Mouse (Mus musculus) heart, postnatal 14 days (tissue): Measurements from ENCODE around the gene BC005537. TPM values are rescaled to one million over a fixed set of nuclear protein-coding genes. Genes with fewer than 3 reads are reported as not detected.
A peak's percentile ranks its signal among the peaks of the same experiment; 100 is the strongest.
"Not testable (repeated sequence)": the region's sequence is repeated elsewhere in the genome, so short reads cannot be mapped to it uniquely, and the experiment has no call there.

ENCODE experiments used
- DNase-seq, 2 experiments: peaks; one replicate each; pipeline ENCODE4 v3.0.0; 2021 to 2022
- intact Hi-C: fragments of 180-260 bp; cut with DNase I; formaldehyde crosslinking; loops from one replicate; pipeline ENCODE4 v1.15.1; 2025
- long read RNA-seq, 2 experiments: library from polyadenylated mRNA; stranded (forward); transcript quantifications; one replicate each; pipeline ENCODE4 v2.0.0; 2021
- total RNA-seq, 2 experiments: library from RNA; stranded (reverse); gene quantifications; 2 replicates each; pipeline ENCODE4 v1.2.3; 2021

BC005537 gene
- 100 to 1,000 TPM; 138 to 142 TPM for total RNA-seq
- long read RNA-seq, experiment 1, full-length matches to known transcripts = 21 of 24 reads
- long read RNA-seq, experiment 1, partial matches to known transcripts = 1 of 24 reads
- long read RNA-seq, experiment 1, other reads (novel, unspliced or antisense) = 2 of 24 reads
- long read RNA-seq, experiment 2, full-length matches to known transcripts = 28 of 30 reads
- long read RNA-seq, experiment 2, partial matches to known transcripts = 0 of 30 reads
- long read RNA-seq, experiment 2, other reads (novel, unspliced or antisense) = 2 of 30 reads

DNA sequence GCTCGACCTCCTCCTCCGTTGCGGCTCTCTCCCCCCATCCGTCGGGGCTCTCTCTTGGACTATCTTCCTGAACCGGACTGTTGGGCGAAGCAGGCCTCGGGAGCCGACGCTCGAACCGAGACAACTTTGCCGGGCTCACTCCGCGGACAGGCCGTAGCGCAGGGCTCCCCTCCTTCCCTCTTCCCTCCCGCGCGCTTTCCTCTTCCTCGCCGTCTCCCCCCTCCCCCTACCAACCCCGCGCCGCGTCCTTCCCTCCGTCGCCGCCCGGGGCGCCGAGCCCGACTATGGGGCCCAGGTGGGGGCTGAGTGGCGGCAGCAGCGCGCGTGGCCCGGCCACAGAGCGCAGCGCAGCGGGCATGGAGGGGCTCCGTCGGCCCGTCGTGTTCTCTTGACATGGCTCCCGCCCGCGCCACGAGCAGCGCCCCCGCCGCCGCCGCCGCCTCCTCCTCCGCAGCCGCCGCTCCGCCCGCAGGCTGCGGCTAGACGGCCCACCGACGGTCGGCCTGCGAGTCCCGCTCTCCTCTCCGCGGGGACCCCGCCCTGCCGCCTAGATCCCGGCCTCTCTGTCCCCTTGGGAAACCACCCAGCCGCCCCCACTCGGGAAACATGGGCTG is at the start of gene BC005537:
TSS of gene BC005537 (plus strand) at position 350 of the 614 bp plus-strand sequence.
- peak; percentile 64 to 66 for DNase-seq
- intact Hi-C loops = loop anchor here (2.0 kb wide), 1 partner anchor 29 kb away; the partner anchor contains the start of genes Acot13 and Tdp2

DNA sequence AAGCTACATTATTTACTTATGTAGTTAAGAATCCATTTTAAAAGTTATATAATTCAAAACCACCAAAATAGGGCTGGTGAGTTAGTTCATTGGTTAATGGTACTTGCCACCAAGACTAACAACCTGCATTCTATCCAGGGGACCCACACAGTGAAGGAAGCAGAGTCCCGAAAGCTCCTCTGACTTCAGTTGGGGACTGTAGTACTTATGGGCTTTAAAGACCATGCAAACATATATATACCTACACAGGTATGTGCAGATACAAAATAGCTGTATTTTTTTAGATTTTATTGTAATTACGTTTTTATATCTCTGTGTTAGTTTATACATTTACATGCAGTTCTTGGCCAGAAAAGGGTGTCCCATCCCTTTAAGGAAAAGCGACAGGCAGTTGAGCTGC is 44.7 kb upstream of the BC005537 start:
- DNase-seq = no peak
- intact Hi-C loops = loop anchor here (5.0 kb wide), 1 partner anchor 76 kb away; the partner anchor contains the start of genes Acot13 and Tdp2

DNA sequence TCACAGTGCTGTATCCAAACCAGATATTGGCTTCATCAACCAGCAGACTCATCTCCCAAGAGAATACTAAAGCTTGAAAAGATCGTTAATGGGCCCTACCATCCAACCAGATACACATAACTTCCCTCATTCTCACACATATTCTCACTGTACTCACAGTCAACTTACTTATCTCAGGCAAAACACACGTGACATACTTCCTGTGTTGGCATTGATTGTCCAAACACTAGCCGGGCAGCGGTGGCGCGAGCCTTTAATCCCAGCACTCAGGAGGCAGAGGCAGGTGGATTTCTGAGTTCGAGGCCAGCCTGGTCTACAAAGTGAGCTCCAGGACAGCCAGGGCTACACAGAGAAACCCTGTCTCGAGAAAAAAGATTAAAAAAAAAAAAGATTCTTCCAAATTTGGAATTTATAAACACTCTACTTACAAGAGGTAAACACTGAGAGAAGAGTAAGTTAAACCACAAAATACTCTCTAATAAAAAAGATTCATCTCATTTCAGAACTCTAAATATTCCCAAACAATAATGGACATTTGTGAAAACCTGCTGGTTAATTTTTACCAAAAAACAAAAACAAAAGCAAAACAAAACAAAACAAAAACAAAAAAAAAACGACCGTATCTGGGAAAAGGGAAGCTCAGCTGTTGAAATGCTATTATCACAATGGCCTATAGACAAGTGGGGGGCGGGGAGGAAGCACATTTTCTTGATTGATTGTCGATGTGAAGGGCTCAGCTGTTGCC is 43.5 kb upstream of the BC005537 start:
- intact Hi-C loops = loop anchor here (5.0 kb wide), 1 partner anchor 74 kb away; the partner anchor contains the start of genes Acot13 and Tdp2
- DNase-seq = no peak

DNA sequence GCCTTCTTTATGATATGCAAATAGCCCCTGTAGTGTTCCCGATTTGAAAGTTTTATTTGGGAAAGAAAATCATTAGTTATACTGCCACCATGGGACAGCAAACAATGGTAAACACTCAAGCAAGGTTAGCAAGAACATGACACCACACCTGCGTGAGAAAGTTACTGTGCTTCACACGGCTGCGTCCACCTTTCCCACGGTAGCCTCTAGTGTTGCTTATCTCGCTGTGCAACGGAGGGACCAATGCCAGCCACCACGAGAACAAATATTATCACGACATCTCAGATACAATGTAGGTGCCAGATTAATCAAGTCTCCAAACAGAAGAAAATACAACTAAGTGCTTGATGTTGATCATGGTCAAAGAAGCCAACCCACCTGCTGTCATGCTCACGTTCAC is 42.0 kb upstream of the BC005537 start:
- no peak for DNase-seq
- intact Hi-C loops = loop anchor here (5.0 kb wide), 1 partner anchor 73 kb away; the partner anchor contains the start of genes Acot13 and Tdp2

DNA sequence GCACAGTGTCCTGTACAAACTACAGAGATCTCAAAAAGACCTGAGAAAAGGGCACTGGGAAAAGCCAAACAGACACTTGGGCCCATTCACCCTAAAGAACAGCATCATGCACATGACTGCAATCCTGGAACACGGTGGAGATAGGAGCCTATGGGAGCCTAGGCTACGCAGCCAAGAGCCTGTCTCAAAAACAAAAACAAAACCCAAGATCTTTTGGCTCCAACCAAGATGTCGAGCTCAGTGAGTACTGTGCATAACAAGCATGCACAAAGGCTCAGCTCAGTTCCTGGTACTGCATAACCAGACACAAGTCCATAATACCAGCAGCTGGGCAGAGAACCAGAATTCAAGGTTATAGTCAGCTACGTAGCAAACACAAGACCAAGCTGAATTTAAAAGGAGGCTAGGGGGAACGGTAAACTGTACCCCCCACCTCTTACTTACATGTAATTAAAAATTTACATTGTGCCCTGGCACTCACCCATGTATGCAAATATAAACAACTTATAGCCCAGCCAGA is 41.0 kb upstream of the BC005537 start:
- peak in 1 of 2 experiments; percentile 32 for DNase-seq
- intact Hi-C loops = loop anchor here (5.0 kb wide), 1 partner anchor 38 kb away; no protein-coding TSS in a partner anchor

DNA sequence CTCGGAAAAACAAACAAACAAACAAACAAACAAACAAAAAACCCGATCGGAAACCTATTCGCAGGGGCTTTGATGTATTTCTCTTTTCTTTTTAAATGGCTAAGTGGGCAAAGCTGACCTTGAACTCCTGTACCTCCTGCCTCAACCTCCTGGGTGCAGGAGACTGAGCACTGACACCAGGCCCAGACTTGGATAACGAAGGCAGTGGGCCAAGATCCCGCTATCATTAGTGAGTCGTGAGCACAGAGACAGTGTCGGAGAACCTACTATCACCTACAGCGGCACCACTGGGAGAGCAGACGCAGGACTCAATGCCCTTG is 40.4 kb upstream of the BC005537 start:
- DNase-seq = no peak
- intact Hi-C loops = loop anchor here (5.0 kb wide), 1 partner anchor 39 kb away; no protein-coding TSS in a partner anchor

DNA sequence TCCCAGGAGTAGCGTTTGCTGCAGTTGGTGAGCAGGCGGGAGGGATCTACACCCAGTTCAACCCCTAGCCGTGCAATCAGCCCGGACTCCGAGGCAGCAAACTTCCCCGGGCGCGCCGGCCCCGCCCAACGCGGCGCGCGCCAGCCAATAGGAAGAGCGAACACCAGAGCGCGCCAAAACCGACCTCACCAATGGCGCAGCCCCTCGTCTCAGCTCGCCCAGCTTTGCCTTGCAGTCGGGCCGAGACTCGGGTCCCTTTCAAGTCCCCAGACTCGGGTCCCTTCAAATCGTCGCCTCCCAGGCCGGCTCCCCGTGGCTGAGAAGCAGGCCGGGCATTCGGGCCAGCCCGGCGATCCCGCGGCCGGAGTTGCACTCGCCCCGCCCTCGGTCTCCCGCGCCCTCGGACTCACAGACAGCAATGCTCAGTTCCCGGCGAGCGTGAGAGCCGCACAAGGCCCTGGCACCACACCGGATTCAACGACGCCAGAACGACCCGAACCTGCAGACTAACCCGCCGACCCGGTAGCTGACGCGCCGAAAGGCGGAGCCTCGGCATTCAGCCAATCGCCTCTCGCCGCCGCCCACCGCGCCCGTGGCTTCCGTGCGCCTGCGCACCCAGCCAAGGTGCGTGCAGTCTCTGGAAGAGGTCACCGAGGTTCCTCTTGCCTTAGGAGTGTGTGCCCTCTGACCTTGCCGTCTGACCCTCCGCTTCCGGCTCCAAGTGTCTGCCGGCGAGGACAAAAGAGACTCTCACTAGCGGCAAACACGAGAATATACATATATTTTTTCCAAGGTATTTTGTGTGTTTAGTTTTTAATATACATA is 39.8 kb upstream of the BC005537 start, which contains the start of gene Gmnn:
TSS of gene Gmnn (minus strand) at position 521 of the 825 bp plus-strand sequence.
- intact Hi-C loops = loop anchor here (5.0 kb wide), 1 partner anchor 39 kb away; no protein-coding TSS in a partner anchor

DNA sequence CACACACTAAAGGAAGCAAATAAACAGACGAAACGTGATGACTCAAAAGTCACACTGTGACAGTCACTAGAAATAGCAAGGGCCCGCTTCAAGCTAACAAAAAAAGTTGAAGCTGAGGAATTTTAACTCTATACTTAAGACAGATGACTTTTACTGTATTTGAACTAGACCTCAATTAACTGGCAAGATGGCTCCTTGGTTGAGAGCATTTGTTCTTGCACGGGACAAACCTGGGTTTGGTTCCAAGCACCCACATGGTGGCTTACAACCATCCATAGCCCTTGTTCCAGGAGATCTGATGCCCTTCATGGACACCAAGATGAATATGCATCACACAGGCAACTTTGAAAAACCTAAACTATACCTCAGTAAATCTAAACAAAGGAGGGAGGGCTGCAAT is 39.2 kb upstream of the BC005537 start:
- intact Hi-C loops = loop anchor here (5.0 kb wide), 1 partner anchor 40 kb away; no protein-coding TSS in a partner anchor

More for the DNA sequence above, 39.8 kb upstream of the BC005537 start, which contains the start of gene Gmnn:
- peak; percentile 92 to 94 for DNase-seq

DNA sequence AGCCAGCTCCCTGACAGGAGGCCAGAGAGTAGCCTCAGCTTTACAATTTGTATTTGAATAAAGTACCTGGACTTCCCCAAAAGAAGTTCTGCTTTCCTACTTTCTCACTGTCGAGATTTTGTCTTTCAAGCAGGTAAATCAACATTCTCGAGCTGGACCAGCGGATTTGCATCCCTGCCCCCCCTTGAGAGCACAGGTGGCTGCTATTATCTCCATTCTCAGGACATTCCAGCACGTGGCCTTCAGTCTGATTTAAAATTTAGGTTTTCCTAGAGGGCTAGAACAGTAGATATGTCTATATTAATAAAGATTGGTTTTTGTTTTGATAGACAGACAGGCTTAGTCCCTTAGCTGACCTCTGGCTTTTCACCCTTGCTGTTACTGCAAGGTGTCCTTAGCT is 33.6 kb upstream of the BC005537 start:
- intact Hi-C loops, DNase-seq: not testable (repeated sequence)

More for the DNA sequence above, 39.2 kb upstream of the BC005537 start:
- DNase-seq = no peak

DNA sequence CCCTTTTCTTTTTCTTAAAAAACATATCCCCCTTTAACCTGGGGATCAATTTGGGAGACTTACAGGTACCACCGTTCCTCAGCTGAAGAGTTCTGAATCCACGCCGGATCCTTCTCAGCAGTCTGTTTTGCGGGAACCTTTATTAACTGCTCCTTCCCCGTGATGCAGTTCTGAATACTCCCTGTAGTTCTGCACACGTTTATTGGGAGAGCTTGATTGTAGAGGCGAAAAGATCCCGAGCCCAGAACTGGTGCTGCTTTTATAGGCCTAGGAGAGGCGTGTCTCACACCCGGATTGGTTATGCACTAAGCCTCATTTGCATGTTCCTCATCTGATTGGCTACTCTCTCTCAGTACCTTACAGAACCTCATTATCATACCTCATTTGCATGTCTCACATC is 30.0 kb upstream of the BC005537 start:
- intact Hi-C loops, DNase-seq: not testable (repeated sequence)

DNA sequence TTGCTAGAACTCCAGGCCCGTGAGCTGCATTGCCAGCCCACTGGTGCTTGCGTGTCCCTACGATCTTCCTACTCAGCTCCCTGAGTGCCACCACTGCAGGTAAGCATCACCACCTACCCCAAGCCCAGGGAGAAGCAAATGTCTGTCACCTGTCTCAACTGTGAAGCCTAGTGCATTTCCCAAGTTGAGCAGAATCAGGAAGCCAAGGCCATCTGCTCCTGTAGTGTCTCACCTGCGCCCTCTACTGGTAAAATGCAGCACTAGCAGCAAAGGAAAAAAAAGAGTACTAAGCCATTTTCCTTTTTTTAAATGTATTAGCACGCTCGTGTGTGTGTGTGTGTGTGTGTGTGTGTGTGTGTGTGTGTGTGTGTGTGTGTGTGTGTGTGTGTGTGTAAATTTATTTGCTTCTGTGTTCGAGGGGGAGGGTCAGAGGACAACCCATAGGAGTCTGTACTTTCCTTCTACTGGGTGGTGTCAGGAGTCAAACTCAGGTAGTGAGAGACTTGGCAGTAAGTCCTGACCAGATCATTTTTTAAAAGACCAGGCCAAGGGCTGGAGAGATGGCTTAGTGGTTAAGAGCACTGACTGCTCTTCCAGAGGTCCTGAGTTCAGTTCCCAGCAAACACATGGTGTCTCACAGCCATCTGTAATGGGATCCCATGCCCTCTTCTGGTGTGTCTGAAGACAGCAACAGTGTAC is 25.2 kb upstream of the BC005537 start:
- intact Hi-C loops = loop anchor here (5.0 kb wide), 2 partner anchors 64 to 294 kb away; no protein-coding TSS in a partner anchor
- peak; percentile 25 to 58 for DNase-seq

DNA sequence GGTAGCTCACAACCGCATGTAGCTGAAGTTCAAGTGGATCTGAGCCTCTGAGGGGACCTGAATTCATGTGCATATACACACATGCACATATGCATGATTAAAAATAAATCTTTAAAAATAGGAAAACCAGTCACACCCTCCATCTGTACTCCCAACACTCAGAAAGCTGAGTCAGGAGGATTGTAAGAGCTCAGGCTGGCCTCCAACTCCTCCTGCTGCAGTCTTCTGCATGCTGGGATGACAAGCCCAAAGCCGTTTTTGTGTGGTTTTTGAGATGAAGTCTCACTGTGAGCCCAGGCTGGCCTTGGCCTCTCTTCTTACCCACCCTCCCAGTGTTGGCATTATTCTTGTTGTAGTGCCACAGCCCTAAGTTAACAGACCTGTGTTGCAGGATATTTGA is 23.4 kb upstream of the BC005537 start:
- intact Hi-C loops = loop anchor here (5.0 kb wide), 2 partner anchors 66 to 296 kb away; no protein-coding TSS in a partner anchor
- DNase-seq = no peak

DNA sequence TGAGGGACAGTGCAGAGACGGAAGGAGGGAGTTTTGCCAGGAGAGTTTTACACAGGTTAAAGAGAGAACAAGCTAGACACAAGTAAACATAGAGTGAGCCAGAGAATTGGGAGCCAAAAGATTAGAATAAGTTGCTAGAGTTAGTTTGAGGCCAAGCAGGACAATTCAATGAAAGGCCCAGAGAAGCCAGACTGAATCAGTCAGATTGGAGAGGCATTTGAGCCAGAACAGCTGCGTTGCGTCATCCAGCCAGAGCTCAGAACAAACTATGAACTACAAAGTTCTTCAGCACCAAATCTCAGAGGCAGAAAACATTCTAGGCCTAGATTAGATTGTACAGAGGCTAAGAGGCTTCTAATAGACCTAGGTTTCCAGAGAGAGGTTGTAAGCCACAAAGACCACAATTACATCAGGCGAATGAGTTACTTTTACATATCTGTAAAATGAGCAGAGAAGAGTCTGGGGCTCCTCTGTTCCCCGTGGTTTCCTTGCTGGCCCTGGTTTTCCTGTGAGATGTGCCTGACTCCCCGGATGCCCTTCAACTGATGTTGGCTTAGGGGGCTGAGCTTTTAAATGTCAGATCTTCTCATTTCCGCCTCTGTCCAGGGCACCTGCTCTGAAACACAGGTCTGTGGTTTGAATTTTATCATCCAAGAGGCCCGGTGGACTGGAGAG is 22.6 kb upstream of the BC005537 start:
- intact Hi-C loops = loop anchor here (5.0 kb wide), 2 partner anchors 67 to 297 kb away; no protein-coding TSS in a partner anchor
- peak in 1 of 2 experiments; percentile 10 for DNase-seq

DNA sequence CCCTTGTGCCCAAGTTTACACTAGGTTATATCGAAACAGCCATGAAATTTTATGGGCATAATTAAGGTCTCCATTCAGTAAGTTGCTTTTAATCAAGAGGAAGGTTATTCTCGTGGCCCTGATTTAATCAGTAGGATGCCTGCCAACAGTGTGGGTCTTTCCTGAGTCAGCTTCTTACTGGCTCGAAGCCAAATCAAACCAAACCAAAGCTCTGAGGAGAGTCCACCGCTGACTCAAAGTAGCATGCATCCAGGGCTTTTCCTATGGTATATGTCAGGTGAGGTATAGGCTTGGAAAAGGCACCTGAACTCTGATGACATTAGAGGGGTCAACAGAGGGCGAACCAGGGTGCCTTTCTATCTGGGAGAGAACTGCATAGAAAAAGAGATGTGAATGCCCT is 19.5 kb upstream of the BC005537 start:
- no peak for DNase-seq
- intact Hi-C loops = no loop called here

DNA sequence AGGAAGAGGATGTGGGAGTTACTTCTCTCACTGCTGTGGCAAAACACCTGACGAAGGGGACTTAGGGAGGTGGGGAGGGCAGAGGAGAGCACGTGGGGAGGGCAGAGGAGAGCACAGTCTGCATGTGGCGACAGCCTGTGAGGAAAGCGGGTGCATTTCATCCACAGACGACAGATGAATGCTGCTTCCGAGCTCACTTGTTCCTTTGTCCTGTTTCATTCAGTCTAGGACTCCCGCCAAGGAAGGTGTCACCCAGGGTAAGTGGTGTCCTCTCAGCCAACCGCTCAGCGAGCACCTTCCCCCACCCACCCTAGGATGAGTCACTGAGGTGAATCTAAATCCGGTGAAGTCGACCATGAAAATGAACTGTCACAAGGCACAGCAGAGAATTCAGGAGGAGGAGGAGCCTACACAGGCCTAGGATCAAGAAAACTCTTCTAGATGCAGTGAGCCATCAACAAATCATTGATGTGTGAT is 15.4 kb upstream of the BC005537 start:
- DNase-seq = peak; percentile 6 to 29
- intact Hi-C loops = no loop called here

DNA sequence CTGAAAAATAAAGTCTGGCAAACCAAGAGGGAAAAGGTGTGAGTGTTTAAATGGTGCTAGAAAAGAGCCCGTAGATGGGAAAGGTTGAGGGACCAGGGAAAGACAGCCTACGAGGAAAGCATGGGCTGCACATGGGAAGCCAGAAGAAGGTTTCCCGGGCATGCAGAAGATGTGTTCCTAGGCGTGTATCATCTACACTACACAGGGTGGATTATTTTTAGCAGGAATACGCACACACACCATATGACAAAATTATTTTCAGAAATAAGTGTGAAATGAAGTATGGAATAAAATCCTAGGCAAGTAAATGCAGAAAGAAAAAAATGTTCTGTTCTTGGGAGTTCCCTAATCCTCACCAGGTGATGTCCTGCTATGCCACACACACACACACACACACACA is 14.0 kb upstream of the BC005537 start:
- intact Hi-C loops = no loop called here
- no peak for DNase-seq

DNA sequence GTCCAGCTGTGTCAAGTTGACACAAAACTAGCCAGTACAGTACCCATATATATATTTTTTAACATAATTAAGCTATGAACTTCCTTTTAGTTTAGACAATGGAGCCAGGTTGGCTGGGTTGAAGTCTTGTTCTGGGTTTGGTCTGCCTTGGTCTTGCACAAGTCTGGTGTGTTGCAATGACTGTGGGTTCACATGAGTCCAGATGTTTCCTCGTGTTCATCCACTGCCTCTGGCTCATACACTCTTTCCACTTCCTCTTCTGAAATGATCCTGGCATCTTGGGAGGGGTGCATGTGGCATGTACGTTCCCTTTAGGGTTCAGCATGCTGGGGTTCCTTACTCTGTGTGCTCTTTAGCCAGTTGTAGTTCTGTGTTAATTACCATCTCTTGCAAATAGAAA is 10.1 kb upstream of the BC005537 start:
- DNase-seq = peak; percentile 19 to 32
- intact Hi-C loops = no loop called here

DNA sequence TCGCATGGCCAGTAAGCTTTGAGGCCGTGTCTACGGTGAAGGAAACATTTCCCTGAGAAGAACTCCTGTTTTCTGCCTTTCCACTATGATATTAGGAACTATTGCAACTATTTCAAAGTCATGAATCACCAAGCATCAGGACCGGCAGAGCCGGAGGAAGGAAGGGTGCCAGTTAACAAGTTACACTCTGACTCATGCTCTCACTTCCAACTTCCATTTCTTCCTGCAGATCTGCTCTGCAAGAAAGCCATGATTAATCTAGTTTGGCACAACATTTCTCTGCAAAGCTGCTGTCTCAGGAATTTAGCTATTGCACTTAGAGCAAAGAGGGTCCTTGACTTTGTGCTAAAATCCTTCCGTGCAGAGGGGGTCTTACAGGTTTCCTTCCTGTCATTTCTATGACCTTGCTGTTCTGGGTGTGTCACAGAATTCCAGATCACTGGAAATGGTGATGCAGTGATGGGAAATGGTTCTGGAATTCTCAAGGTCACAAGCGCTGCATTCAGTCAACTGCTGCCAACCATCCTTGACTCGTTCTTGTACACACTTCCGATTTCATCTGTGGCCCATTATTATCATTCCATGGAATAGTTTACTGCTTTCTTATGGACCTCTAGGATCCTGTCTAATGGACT is 8.9 kb upstream of the BC005537 start:
- no peak for DNase-seq
- intact Hi-C loops = no loop called here
